Mouse (Mus musculus) forebrain, embryonic 12.5 days (tissue): ENCODE results near the gene Nup62. TPM values are rescaled to one million over a fixed set of nuclear protein-coding genes. Genes with fewer than 3 reads are reported as not detected.

Experiments used
- ATAC-seq: fragments of 200-750 bp; cut with Nextera tagmentation; 2 replicates; pipeline ENCODE4 v1.8.0; 2017; ENCODE audit warnings: moderate TSS enrichment; ENCODE audit not compliant: low FRiP score
- H3K27ac ChIP-seq: fragments of 300-500 bp; sonication (generic); 2 replicates; pipeline ENCODE4 v1.5.1; 2016; ENCODE audit warnings: mild to moderate bottlenecking
- H3K27me3 ChIP-seq: fragments of 300-500 bp; sonication (generic); 2 replicates; pipeline ENCODE4 v1.6.1; 2016; ENCODE audit warnings: mild to moderate bottlenecking
- H3K36me3 ChIP-seq: fragments of 300-500 bp; sonication (generic); replicated peaks from 2 replicates; pipeline ENCODE4 v1.6.1; 2016; ENCODE audit warnings: mild to moderate bottlenecking
- H3K4me1 ChIP-seq: fragments of 300-500 bp; sonication (generic); 2 replicates; pipeline ENCODE4 v1.6.1; 2016
- H3K4me2 ChIP-seq: fragments of 300-500 bp; sonication (generic); 2 replicates; pipeline ENCODE4 v1.6.1; 2016; ENCODE audit warnings: mild to moderate bottlenecking, moderate library complexity
- H3K4me3 ChIP-seq: fragments of 300-500 bp; sonication (generic); replicated peaks from 2 replicates; pipeline ENCODE4 v1.5.1; 2016; ENCODE audit warnings: mild to moderate bottlenecking
- H3K9ac ChIP-seq: fragments of 300-500 bp; sonication (generic); 2 replicates; pipeline ENCODE4 v1.6.1; 2016; ENCODE audit warnings: mild to moderate bottlenecking
- H3K9me3 ChIP-seq: fragments of 300-500 bp; sonication (generic); 2 replicates; pipeline ENCODE4 v1.6.1; 2016
- WGBS: fragments of 180-500 bp; shearing (Covaris S2); methylation state at CpG from one replicate; pipeline ENCODE4 v1.1.7; 2016; 5-methylcytosine and 5-hydroxymethylcytosine counted together
- polyA plus RNA-seq: library from polyadenylated mRNA; unstranded; fragments of >200 nt; fragmentation: Nextera tagmentation; extraction: Ambion mirVana; gene quantifications from 2 replicates; pipeline ENCODE4 v1.2.1, GENCODE M21; 2016

The Nup62 gene
- polyA plus RNA-seq, 1 experiment from 2014 or later = 94.6 TPM

DNA sequence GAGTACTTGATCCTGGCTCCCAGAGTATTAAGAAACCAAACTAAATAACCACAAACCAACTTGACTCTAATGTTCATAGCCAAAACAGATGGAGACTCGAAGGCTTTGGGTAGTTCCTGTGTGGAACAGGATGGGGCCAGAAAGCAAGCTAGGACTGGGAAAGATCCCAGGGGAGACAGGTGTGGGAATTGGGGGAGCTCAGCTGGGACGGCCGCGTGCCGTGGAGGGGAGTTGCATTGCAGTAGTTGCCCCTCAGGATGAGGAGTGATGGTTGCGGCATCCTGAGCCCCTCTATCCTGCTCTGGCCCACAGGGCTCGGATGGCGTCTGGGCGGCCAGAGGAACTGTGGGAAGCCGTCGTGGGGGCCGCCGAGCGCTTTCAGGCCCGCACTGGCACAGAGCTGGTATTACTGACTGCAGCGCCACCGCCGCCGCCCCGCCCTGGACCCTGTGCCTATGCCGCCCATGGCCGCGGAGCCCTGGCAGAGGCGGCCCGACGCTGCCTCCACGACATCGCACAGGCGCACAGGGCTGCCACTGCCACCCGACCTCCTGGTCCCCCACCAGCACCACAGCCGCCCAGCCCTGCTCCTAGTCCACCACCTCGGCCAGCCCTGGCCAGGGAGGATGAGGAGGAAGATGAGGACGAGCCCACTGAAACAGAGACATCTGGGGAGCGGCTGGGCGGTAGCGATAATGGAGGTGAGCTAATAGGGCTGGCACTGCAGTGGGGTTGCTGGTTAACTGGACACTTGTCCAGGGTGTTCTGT, 36.6 kb downstream of the Nup62 start:
- Histone ChIP-seq H3K27ac (no peak overlapping the region), H3K36me3 (peaks cover 13% of the 10 kb centered on the region), H3K4me1 (peaks cover 55% of the 10 kb centered on the region), H3K9me3 (no peaks in the 10 kb centered on the region), H3K9ac (no peak overlapping the region), H3K27me3 (no peaks in the 10 kb centered on the region), H3K4me3 (peak overlapping the region; percentile 4; the same call in 1 of the 2 replicates), H3K4me2 (no peak overlapping the region)
- WGBS = 91% methylated on average over 36 of the region's 36 CpGs
- ATAC-seq = no peak

DNA sequence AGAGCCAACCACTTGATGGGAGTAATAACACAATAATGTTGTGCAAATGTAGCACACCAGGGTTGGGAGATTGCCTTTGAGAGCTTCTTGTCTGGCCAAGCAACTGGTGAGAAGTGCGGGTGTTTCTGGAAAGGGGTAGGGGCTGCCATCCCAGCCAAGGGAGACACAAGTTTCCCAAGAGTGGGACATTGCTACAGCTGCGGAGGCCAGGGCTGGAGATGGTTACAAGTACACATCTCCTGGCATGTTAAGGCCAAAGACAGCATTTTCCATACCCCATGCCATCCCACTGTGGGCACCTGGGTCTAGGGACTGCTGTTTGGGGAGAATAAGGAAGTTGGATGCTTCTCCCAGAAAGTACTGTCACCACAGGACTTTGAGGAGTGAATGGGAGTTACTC, 37.2 kb downstream of the Nup62 start:
- H3K4me2 ChIP-seq = no peak overlapping the region; the same call in 1 of the 2 replicates

DNA sequence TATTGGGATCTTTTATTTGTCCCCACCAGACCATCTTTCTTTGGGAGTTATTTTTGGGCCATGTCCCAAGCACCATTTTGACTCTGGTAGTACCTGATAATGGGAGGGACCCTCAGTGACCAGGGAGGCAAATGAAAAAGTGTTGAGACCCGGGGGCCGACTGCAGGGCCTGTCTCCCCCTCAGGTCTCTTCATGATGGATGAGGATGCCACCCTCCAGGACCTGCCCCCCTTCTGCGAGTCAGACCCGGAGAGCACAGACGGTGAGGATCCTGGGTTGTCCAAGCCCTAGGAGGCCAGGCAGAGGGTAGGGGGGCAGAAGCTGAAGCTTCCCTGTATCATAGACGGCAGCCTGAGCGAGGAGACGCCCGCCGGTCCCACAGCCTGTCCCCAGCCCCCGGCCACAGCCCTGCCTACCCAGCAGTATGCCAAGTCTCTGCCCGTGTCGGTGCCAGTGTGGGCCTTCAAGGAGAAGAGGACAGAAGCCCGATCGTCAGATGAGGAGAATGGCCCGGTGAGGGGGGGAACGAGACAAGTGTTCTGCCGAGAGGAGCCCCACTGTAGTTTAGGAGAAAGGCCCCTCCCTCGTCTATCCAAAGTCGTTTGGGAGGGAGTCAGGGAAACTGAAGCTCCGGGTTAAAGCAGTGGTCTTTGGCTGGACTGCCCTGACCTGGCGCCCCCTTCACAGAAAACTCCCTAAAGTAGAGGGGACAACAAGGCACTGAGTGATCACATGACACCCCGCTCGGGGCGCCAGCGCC, 37.9 kb downstream of the Nup62 start:
- H3K9me3 ChIP-seq = no peaks in the 10 kb centered on the region
- H3K27ac ChIP-seq = peak overlapping the region; percentile 92
- peak overlapping the region; percentile 85 for H3K4me2 ChIP-seq
- H3K9ac ChIP-seq = peak overlapping the region; percentile 71
- peak overlapping the region; percentile 49 for H3K4me3 ChIP-seq
- no peak for ATAC-seq
- no peaks in the 10 kb centered on the region for H3K27me3 ChIP-seq
- peaks cover 59% of the 10 kb centered on the region for H3K4me1 ChIP-seq
- 38% methylated on average over 26 of the region's 26 CpGs for WGBS
- H3K36me3 ChIP-seq = peaks cover 13% of the 10 kb centered on the region

More for the DNA sequence above, 37.2 kb downstream of the Nup62 start:
- 93% methylated on average over 2 of the region's 2 CpGs for WGBS
- peaks cover 54% of the 10 kb centered on the region for H3K4me1 ChIP-seq
- H3K9me3 ChIP-seq = no peaks in the 10 kb centered on the region
- no peak for ATAC-seq
- H3K27me3 ChIP-seq = no peaks in the 10 kb centered on the region
- H3K4me3 ChIP-seq = peak overlapping the region; percentile 4; the same call in 1 of the 2 replicates
- H3K27ac ChIP-seq = no peak overlapping the region
- peaks cover 13% of the 10 kb centered on the region for H3K36me3 ChIP-seq
- no peak overlapping the region for H3K9ac ChIP-seq

DNA sequence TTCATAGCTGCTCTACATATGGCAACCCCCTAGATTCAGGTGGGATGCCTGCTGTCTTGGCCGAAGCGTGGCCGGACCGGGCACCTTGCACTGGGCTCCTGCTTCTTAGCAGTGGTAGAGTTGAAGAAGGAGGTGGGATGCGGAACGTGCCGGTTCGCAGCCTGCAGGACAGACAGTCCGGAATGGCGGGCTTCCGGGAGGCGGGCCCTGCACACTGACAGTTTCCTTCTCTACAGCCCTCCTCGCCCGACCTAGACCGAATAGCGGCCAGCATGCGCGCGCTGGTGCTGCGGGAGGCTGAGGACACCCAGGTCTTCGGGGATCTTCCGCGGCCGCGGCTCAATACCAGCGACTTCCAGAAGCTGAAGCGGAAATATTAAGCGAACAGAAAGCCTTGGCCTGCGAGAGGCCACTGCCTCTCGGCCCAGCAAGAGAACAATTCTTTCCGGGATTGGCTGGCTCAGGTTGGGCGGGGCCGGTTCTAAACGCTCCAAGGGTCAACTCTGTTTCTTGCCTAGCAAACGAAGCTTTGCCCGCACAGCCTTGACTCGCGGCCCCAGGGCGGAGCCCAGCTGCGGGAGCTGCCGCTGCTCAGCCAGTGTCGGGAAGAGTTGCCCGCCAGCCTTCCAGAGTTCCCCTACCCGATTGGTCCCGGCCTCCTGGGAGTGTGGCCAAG, 38.6 kb downstream of the Nup62 start:
- Histone ChIP-seq H3K4me1 (peaks cover 59% of the 10 kb centered on the region), H3K27ac (peak overlapping the region; percentile 92), H3K4me3 (peak overlapping the region; percentile 49), H3K4me2 (peak overlapping the region; percentile 85), H3K9ac (peak overlapping the region; percentile 71), H3K27me3 (no peaks in the 10 kb centered on the region), H3K9me3 (no peaks in the 10 kb centered on the region), H3K36me3 (peaks cover 13% of the 10 kb centered on the region)
- peak; percentile 22 for ATAC-seq
- WGBS = 2% methylated on average over 45 of the region's 45 CpGs

DNA sequence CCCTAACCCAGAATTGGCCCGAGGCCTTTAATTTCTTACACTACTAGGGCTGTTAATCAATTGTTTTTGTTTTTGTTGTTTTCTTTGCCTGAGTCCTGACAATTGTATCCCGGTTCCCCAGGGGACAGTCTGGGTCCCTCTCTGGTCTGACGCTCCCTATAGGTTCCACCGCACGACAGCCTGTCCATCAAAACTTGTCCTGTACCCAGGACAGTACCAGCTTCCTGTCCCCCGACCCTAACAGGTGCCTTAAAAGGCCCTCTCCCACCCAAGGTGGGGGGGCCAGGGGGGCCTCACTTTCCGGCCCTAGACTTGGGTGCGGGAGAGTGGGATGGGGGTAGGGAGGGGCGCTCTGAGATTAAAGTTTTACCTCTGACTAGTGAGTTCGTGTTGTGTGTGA, 39.1 kb downstream of the Nup62 start:
- Histone ChIP-seq H3K27me3 (no peaks in the 10 kb centered on the region), H3K4me2 (peak overlapping the region; percentile 85), H3K27ac (peak overlapping the region; percentile 92), H3K9ac (peak overlapping the region; percentile 71), H3K9me3 (no peaks in the 10 kb centered on the region), H3K4me3 (peak overlapping the region; percentile 49), H3K36me3 (peaks cover 13% of the 10 kb centered on the region), H3K4me1 (peaks cover 63% of the 10 kb centered on the region)
- WGBS = 36% methylated on average over 10 of the region's 10 CpGs
- no peak for ATAC-seq

DNA sequence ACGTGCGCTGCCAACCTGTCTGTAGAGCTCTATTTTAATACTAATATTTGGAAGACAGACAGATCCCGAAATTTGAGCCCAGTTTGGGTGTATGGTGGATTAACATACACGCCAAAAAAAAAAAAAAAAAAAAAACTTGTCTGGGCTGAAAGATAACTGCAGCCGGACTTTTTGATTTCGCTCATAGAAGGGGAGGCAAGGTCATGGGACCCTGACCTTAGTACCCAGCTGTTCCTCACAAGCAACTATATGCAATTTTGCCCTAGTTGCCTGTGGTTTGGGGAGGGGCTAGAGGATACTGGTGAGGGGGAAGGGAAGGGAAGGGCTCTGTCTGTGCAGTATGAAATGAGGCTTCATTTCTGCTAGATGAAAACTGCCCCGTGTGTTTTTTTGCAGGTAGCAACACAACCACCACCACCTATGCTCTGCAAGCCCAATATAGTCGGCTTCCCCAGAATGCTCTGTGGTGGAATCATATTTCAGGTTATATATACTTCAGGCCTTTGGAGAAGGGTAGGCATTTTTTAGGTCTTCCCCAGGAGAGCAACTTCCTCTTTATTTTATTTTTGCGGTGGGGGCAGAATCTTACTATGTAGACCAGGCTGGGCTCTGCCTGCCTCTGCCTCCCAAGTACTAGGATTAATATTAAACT, 40.5 kb downstream of the Nup62 start:
- H3K9me3 ChIP-seq = no peaks in the 10 kb centered on the region
- 71% methylated on average over 9 of the region's 9 CpGs for WGBS
- peaks cover 15% of the 10 kb centered on the region for H3K36me3 ChIP-seq
- H3K9ac ChIP-seq = 0 out of 2 replicates have a peak overlapping the region, but pooled peaks have one; percentile 84
- H3K4me1 ChIP-seq = peaks cover 60% of the 10 kb centered on the region
- no peaks in the 10 kb centered on the region for H3K27me3 ChIP-seq
- H3K4me3 ChIP-seq = peak overlapping the region; percentile 73
- ATAC-seq = no peak
- peak overlapping the region; percentile 93 for H3K4me2 ChIP-seq
- peak overlapping the region; percentile 93 for H3K27ac ChIP-seq

DNA sequence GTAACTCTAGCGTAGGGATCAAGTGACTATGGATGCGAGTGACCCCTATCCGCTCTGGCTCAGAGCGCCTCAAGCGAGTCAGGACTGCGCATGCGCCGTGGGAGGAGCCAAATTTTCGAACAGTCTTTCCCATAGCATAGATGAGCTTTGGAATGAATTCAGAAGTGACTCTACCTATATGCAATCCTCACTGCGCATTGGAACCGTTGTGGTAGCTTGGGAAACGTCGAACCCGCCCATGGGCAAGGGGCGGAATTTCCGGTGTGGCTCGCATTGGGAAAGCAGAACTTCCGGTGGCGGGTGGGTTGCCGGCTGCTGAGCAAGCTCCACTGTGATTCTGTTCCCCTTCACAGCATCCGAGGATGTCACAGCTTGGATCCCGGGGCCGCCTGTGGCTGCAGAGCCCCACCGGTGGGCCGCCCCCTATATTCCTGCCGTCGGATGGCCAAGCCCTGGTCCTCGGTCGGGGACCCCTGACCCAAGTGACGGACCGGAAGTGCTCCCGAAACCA, 41.2 kb downstream of the Nup62 start, which contains the start of gene Pnkp:
Gene Pnkp, plus strand, starts transcription at position 98 of the 511 bp plus-strand sequence.
- peak within 1 kb of the TSS; percentile 93 for H3K4me2 ChIP-seq

DNA sequence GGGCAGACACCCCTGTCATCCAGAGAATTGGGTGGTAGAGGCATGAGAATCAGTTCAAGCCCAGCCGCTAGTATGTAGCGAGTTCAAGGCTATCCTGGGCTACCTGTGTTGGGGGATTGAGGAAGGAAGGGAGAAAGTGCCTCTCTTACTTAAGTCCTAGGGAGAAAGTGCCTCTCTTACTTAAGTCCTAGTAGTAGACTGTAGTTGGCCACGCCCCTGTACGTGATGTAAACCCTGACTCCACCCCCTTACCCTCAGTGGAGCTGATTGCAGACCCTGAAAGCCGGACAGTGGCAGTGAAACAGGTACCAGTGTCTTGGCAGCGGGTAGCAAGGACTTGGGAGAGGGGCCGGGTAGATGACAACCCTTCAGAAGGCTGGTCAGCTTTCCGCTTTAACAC, 42.0 kb downstream of the Nup62 start:
- Histone ChIP-seq H3K9ac (peak overlapping the region; percentile 84), H3K4me2 (peak overlapping the region; percentile 93), H3K4me3 (peak overlapping the region; percentile 73), H3K27me3 (no peaks in the 10 kb centered on the region), H3K27ac (no peak overlapping the region), H3K9me3 (no peaks in the 10 kb centered on the region), H3K36me3 (peaks cover 19% of the 10 kb centered on the region), H3K4me1 (peaks cover 60% of the 10 kb centered on the region)
- no peak for ATAC-seq
- WGBS = 26% methylated on average over 8 of the region's 8 CpGs

More for the DNA sequence above, 41.2 kb downstream of the Nup62 start, which contains the start of gene Pnkp:
- Histone ChIP-seq H3K4me3 (peak within 1 kb of the TSS; percentile 73), H3K36me3 (peaks cover 17% of the 10 kb centered on the region), H3K4me1 (peaks cover 60% of the 10 kb centered on the region), H3K27me3 (no peaks in the 10 kb centered on the region), H3K9me3 (no peaks in the 10 kb centered on the region), H3K9ac (peak within 1 kb of the TSS; percentile 84), H3K27ac (peak within 1 kb of the TSS; percentile 93)
- ATAC-seq = peak; percentile 36
- under 1% methylated on average over 32 of the region's 32 CpGs for WGBS

DNA sequence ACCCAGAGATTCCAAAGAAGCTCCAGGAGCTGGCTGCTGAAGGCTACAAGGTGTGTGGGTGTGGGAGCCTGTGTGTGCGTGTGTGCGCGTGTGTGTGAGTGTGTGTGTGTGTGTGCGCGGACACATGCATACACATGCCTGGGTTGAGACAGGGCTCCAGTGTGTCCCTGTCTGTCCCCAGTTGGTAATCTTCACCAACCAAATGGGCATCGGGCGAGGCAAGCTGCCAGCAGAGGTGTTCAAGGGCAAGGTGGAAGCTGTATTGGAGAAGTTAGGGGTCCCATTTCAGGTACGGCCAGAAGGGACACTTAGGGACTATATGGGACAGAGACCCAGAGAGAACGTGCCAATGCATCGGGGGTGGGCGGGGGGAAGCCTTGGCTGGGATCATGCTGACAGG, 44.0 kb downstream of the Nup62 start:
- Histone ChIP-seq H3K9me3 (no peaks in the 10 kb centered on the region), H3K27ac (no peak overlapping the region), H3K36me3 (peaks cover 38% of the 10 kb centered on the region), H3K27me3 (no peaks in the 10 kb centered on the region), H3K9ac (no peak overlapping the region), H3K4me1 (peaks cover 49% of the 10 kb centered on the region), H3K4me3 (no peak overlapping the region), H3K4me2 (no peak overlapping the region)
- ATAC-seq = no peak
- 91% methylated on average over 11 of the region's 11 CpGs for WGBS

DNA sequence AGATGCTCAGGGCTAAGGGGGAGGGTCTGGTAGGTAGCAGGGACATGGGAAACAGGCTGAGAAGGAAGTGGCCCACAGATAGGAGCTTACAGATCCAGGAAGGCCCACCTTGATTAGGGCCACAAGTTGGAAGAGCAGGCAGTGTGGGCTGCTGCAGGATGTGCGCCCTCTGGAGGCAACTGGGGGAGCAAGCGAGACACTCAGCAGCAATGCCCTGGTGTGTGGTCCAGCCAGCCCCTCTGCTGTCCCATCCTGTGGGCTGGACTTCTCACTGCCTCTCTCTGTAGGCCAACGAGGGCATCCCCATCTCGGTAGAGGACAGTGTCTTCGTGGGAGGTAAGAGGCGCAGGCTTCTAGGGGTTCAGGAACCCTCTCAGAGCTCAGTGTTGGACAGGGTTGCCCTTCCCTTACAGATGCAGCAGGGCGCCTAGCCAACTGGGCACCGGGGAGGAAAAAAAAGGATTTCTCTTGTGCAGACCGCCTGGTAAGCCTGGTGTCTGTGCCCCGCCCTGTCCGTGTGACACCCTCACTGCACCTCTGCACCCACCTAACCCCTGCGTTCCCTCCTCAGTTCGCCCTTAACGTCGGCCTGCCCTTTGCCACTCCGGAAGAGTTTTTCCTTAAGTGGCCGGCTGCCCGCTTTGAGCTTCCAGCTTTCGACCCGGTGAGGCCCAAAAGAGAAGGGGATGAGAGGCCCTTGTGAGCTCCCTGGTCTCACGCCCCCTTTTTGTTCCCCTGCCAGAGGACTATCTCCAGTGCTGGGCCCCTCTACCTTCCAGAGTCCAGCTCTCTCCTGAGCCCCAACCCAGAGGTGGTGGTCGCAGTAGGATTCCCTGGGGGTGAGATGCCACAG, 44.9 kb downstream of the Nup62 start:
- peak; percentile 45 for ATAC-seq
- WGBS = 58% methylated on average over 22 of the region's 22 CpGs
- no peaks in the 10 kb centered on the region for H3K9me3 ChIP-seq
- no peak overlapping the region for H3K9ac ChIP-seq
- H3K27ac ChIP-seq = peak overlapping the region; percentile 48
- no peak overlapping the region for H3K4me2 ChIP-seq
- no peaks in the 10 kb centered on the region for H3K27me3 ChIP-seq
- peaks cover 47% of the 10 kb centered on the region for H3K4me1 ChIP-seq
- H3K4me3 ChIP-seq = no peak overlapping the region
- H3K36me3 ChIP-seq = peaks cover 46% of the 10 kb centered on the region

DNA sequence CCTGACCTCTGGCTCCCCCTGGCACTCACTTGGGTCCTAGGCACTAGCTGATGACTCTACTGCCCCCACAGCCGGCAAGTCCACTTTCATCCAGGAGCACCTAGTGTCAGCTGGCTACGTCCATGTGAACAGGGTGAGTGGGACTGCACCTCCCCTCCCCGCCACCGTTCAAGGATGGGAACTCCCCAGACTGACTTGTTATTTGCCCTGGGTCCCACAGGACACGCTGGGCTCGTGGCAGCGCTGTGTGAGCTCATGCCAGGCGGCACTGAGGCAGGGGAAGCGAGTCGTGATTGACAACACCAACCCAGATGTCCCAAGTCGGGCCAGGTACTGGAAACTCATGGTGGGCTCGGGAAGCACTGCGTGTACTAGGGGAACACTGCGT, 45.5 kb downstream of the Nup62 start:
- H3K4me3 ChIP-seq = no peak overlapping the region
- 82% methylated on average over 14 of the region's 14 CpGs for WGBS
- H3K9me3 ChIP-seq = no peaks in the 10 kb centered on the region
- H3K9ac ChIP-seq = no peak overlapping the region
- H3K36me3 ChIP-seq = peaks cover 51% of the 10 kb centered on the region
- H3K27me3 ChIP-seq = no peaks in the 10 kb centered on the region
- peak overlapping the region; percentile 48 for H3K27ac ChIP-seq
- H3K4me2 ChIP-seq = no peak overlapping the region
- no peak for ATAC-seq
- peaks cover 48% of the 10 kb centered on the region for H3K4me1 ChIP-seq
